Mouse (Mus musculus) MEL (cell line): ENCODE data around the gene Rbpj.

Experiments used
- CHD1 ChIP-seq: IDR thresholded peaks from 2 replicates; pipeline ENCODE4 v1.6.1; 2012; ENCODE audit warnings: low read depth, mild to moderate bottlenecking, inconsistent platforms, low read length, improper control_type of control experiment
- CTCF ChIP-seq, 3 experiments: IDR thresholded peaks in 2 of 3; conservative IDR thresholded peaks in 1 of 3; 2 replicates each; pipeline ENCODE4 v1.5.1; 2011 to 2012; ENCODE audit warnings: low read length in 3 of 3, low read depth in 2 of 3, mild to moderate bottlenecking in 2 of 3, improper control_type of control experiment in 1 of 3, inconsistent platforms in 1 of 3, mixed read lengths in 1 of 3, moderate library complexity in 1 of 3; ENCODE audit not compliant: control insufficient read depth in 1 of 3, insufficient read depth in 1 of 3, poor library complexity in 1 of 3, severe bottlenecking in 1 of 3
- EP300 ChIP-seq, 2 experiments: IDR thresholded peaks; 2 replicates each; pipeline ENCODE4 v1.6.1; 2011; ENCODE audit warnings: improper control_type of control experiment in 2 of 2, low read length in 2 of 2, low read depth in 1 of 2, mild to moderate bottlenecking in 1 of 2
- KAT2A ChIP-seq: conservative IDR thresholded peaks from 2 replicates; pipeline ENCODE4 v1.6.1; 2012; ENCODE audit warnings: low read depth, low read length, improper control_type of control experiment, inconsistent platforms
- MAX ChIP-seq: IDR thresholded peaks from 2 replicates; pipeline ENCODE4 v1.6.1; 2011; ENCODE audit warnings: low read length, improper control_type of control experiment
- NELFE ChIP-seq: IDR thresholded peaks from 2 replicates; pipeline ENCODE4 v1.6.1; 2011; ENCODE audit warnings: low read depth, low read length, improper control_type of control experiment
- POLR2A ChIP-seq, 2 experiments: IDR thresholded peaks; 2 replicates each; pipeline ENCODE4 v1.6.1; 2011 to 2012; ENCODE audit warnings: low read length in 2 of 2, mild to moderate bottlenecking in 2 of 2, control low read depth in 1 of 2, improper control_type of control experiment in 1 of 2, low read depth in 1 of 2, moderate library complexity in 1 of 2; ENCODE audit not compliant: control insufficient read depth in 1 of 2, insufficient read depth in 1 of 2, poor library complexity in 1 of 2
- TAL1 ChIP-seq: IDR thresholded peaks from 2 replicates; pipeline ENCODE4 v1.6.1; 2012; ENCODE audit warnings: mild to moderate bottlenecking, inconsistent platforms, low read length, moderate library complexity, mixed read lengths
- TBP ChIP-seq: IDR thresholded peaks from 2 replicates; pipeline ENCODE4 v1.8.0; 2011; ENCODE audit warnings: low read depth, low read length, improper control_type of control experiment

GRCm38 (mm10) chr5:53684417-53684816 lies 218.5 kb downstream of the Rbpj start:
- TF ChIP-seq TAL1 (no peak), CTCF (IDR thresholded peaks at IDR 0.05 in 2 of 3, conservative IDR thresholded peaks at IDR 0.05 in 1 of 3; ENCODE audit: control insufficient read depth in 1 of 3, insufficient read depth in 1 of 3, low read depth in 2 of 3, low read length in 3 of 3, poor library complexity in 1 of 3, severe bottlenecking in 1 of 3) (no peak), POLR2A (IDR thresholded peaks at IDR 0.05; ENCODE audit: control insufficient read depth in 1 of 2, insufficient read depth in 1 of 2, low read depth in 1 of 2, low read length in 2 of 2, poor library complexity in 1 of 2) (no peak), MAX (no peak), NELFE (no peak), EP300 (IDR thresholded peaks at IDR 0.05; ENCODE audit: low read depth in 1 of 2, low read length in 2 of 2) (no peak), KAT2A (no peak), TBP (no peak), CHD1 (no peak)
